Mouse (Mus musculus) brain, embryonic 14.5 days (tissue): Measurements from ENCODE around the gene Ybx3.

Experiments used
- CTCF ChIP-seq: fragments of 200-500 bp; IDR thresholded peaks from 2 replicates; pipeline ENCODE4 v1.5.1; 2012; ENCODE audit warnings: inconsistent platforms, mild to moderate bottlenecking, moderate library complexity, borderline replicate concordance; ENCODE audit not compliant: insufficient read depth, insufficient read length; ENCODE audit errors: extremely low read depth
- POLR2A ChIP-seq: fragments of 200-500 bp; IDR thresholded peaks from 2 replicates; pipeline ENCODE4 v1.6.1; 2012; ENCODE audit warnings: mild to moderate bottlenecking, inconsistent platforms, borderline replicate concordance; ENCODE audit not compliant: poor library complexity, insufficient read depth, insufficient read length, severe bottlenecking; ENCODE audit errors: extremely low read depth

DNA sequence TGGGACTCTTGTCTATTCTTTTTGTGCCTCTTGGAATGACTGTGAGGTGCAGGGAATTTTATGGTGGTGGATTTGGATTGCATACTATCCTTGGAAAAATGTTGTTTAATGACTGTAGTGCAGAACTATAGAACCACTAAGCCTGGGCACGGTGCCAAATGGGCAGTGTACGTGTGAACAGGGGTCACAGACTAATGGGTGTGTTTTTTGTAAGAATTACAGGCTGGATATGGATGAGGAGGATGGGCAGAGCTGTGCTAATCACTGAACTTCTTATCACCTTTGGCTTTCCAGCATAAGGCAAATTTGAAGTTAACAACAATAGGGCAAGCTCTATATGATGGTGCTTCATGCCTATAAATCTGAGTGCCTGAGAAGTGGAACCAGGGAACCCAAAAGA lies 14.8 kb upstream of the Ybx3 start:
- TF ChIP-seq POLR2A (no peak), CTCF (no peak)
